Mouse (Mus musculus) stomach, embryonic 14.5 days (tissue): ENCODE data around the gene 6430548M08Rik. TPM values are rescaled to one million over a fixed set of nuclear protein-coding genes. Genes with fewer than 3 reads are reported as not detected.
A peak's percentile ranks its signal among the peaks of the same experiment; 100 is the strongest.

Experiments
- ATAC-seq: fragments of 200-750 bp; cut with Nextera tagmentation; 2 replicates; pipeline ENCODE4 v1.8.0; 2017; ENCODE audit warnings: low read depth, moderate TSS enrichment; ENCODE audit not compliant: insufficient number of reproducible peaks, insufficient read depth, low FRiP score
- H3K27ac ChIP-seq: fragments of 300-500 bp; sonication (generic); 2 replicates; pipeline ENCODE4 v1.5.1; 2014; ENCODE audit warnings: mild to moderate bottlenecking, low read length, moderate library complexity, mixed read lengths
- H3K27me3 ChIP-seq: fragments of 300-500 bp; sonication (generic); 2 replicates; pipeline ENCODE4 v1.6.1; 2014; ENCODE audit warnings: low read length, control low read depth, mixed read lengths; ENCODE audit not compliant: control insufficient read depth, insufficient read depth
- H3K36me3 ChIP-seq: fragments of 300-500 bp; sonication (generic); 2 replicates; pipeline ENCODE4 v1.6.1; 2014; ENCODE audit warnings: mild to moderate bottlenecking, control low read depth, low read length, moderate library complexity, mixed read lengths; ENCODE audit not compliant: control insufficient read depth, insufficient read depth
- H3K4me1 ChIP-seq: fragments of 300-500 bp; sonication (generic); 2 replicates; pipeline ENCODE4 v1.6.1; 2014; ENCODE audit warnings: low read length, control low read depth, mixed read lengths; ENCODE audit not compliant: control insufficient read depth, insufficient read depth
- H3K4me2 ChIP-seq: fragments of 300-500 bp; sonication (generic); replicated peaks from 2 replicates; pipeline ENCODE4 v1.6.1; 2014; ENCODE audit warnings: low read depth, low read length, control low read depth
- H3K4me3 ChIP-seq: fragments of 300-500 bp; sonication (generic); 2 replicates; pipeline ENCODE4 v1.5.1; 2014; ENCODE audit warnings: low read depth, low read length, control low read depth
- H3K9ac ChIP-seq: fragments of 300-500 bp; sonication (generic); replicated peaks from 2 replicates; pipeline ENCODE4 v1.6.1; 2014; ENCODE audit warnings: low read depth, mild to moderate bottlenecking, control low read depth, low read length, moderate library complexity, mixed read lengths
- H3K9me3 ChIP-seq: fragments of 300-500 bp; sonication (generic); 2 replicates; pipeline ENCODE4 v1.6.1; 2016; ENCODE audit warnings: low read depth, low read length, control low read depth; ENCODE audit not compliant: control insufficient read depth
- WGBS: fragments of 180-500 bp; shearing (Covaris S2); extraction: QIAGEN DNeasy Blood & Tissue Kit; methylation state at CpG from one replicate; pipeline ENCODE4 v1.1.7; 2014; 5-methylcytosine and 5-hydroxymethylcytosine counted together
- polyA plus RNA-seq: library from polyadenylated mRNA; unstranded; fragments of >200 nt; fragmentation: Nextera tagmentation; extraction: Ambion mirVana; gene quantifications from 2 replicates; pipeline ENCODE4 v1.2.1, GENCODE M21; 2014

The 6430548M08Rik gene
- polyA plus RNA-seq, 1 experiment from 2014 or later: 6.6 TPM

DNA sequence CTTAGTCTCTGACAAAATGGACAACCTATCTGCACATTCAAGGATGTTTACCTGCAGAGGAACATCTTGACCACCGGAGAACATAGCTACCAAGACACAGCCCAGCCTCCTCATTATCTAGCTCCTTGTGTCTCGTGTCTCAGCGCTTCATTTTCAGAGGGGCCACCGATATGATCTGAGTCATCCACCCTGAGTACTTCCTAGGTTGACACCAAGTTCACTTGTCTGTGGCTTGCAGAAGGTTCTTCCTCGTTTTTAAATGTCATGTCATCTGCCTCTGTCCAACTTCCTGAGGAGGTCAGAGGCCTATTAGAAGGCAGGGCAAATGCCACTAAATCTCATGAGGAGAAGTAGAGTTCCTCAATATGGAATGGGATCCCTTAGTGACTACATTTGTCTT is 1.4 kb upstream of the 6430548M08Rik start:
- Histone ChIP-seq H3K4me3 (no peak overlapping the region), H3K9me3 (no peaks in the 10 kb centered on the region; the same call in 1 of the 2 replicates), H3K9ac (no peak overlapping the region), H3K4me1 (peaks cover 6% of the 10 kb centered on the region; the same call in 1 of the 2 replicates), H3K27ac (no peak overlapping the region), H3K36me3 (no peaks in the 10 kb centered on the region), H3K4me2 (no peak overlapping the region), H3K27me3 (0 out of 2 replicates have a peak, but pooled peaks cover 7% of the 10 kb centered on the region)
- no peak for ATAC-seq
- WGBS: 72% methylated on average over 5 of the region's 5 CpGs

DNA sequence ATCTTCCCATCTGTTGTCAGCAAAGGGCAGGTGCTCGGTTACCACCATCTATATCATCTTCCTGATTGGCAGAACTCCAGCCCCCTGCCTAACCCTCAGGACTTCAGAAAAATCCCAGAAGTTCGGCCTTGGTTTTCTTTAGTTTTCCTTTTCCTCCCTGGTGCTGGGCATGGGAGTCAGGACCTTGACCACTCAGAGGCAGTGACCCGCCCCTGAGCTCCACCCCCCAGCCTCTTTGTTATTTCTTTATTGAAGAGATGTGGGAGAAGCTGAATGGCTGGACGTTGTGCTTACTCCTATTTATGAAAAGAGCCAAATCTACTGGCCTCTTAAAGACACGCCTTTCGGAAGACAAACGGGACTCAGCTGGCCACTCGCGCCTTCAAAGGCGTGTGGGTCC is 646 bp upstream of the 6430548M08Rik start:
- peak overlapping the region; percentile 47 for H3K9ac ChIP-seq
- no peaks in the 10 kb centered on the region for H3K36me3 ChIP-seq
- H3K27me3 ChIP-seq: 0 out of 2 replicates have a peak, but pooled peaks cover 7% of the 10 kb centered on the region
- H3K9me3 ChIP-seq: no peaks in the 10 kb centered on the region; the same call in 1 of the 2 replicates
- 2% methylated on average over 10 of the region's 10 CpGs for WGBS
- ATAC-seq: peak; percentile 19; the same call in 1 of the 2 replicates
- peak overlapping the region; percentile 56 for H3K4me3 ChIP-seq
- peak overlapping the region; percentile 91 for H3K27ac ChIP-seq
- H3K4me1 ChIP-seq: peaks cover 6% of the 10 kb centered on the region; the same call in 1 of the 2 replicates
- H3K4me2 ChIP-seq: peak overlapping the region; percentile 79

DNA sequence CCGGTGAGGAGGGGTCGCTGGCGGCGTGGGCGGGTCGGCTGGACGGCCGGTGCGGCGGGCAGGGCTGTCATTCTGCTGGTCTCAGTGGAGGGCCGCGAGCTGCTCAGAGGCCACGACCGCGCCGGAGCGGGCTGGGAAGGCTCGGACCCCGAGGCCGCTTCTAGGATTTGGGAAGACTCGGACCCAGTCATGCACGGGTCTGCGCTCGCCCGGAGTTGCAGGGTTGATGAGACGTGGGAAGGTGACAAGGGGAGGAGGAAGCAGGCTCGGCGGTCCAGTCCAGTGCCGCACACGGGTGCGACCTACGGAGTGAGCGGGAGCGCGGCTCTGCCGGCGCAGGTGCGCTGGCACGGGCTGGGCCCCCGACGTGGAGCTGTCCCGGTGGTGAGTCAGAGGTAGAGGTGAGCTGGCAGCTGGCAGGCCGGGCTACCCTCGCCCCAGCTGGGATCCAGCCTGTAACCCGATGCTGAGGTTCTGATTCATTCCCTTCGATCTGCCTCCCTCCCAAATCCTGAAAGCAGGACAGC is 426 bp downstream of the 6430548M08Rik start:
- peaks cover 6% of the 10 kb centered on the region; the same call in 1 of the 2 replicates for H3K4me1 ChIP-seq
- H3K36me3 ChIP-seq: no peaks in the 10 kb centered on the region
- WGBS: 2% methylated on average over 46 of the region's 46 CpGs
- H3K9ac ChIP-seq: peak overlapping the region; percentile 22; the same call in 1 of the 2 replicates
- no peak overlapping the region for H3K27ac ChIP-seq
- peak; percentile 19 for ATAC-seq
- H3K4me3 ChIP-seq: peak overlapping the region; percentile 56
- 0 out of 2 replicates have a peak, but pooled peaks cover 7% of the 10 kb centered on the region for H3K27me3 ChIP-seq
- H3K4me2 ChIP-seq: peak overlapping the region; percentile 66
- H3K9me3 ChIP-seq: no peaks in the 10 kb centered on the region; the same call in 1 of the 2 replicates

DNA sequence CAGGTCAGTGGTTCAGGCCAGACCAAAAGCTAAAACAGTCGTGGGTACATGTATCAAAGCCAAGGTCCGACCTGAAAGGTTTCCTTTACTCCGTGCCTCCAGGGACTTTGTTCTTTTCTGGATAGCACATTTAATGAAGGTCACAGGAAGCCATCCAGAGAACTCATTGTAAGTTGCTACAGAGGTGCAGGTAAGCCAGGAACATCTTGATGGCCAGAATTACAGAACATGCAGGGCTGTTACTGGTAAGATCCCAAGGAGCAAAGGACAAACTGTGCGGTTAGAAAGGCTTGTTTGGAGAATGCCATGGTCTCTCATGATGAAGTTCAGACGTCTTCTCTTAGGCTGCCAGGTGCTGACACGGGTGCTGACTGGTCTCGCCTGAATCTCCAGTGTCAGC is 2.6 kb downstream of the 6430548M08Rik start:
- H3K4me1 ChIP-seq: peaks cover 10% of the 10 kb centered on the region; the same call in 1 of the 2 replicates
- no peak overlapping the region for H3K4me3 ChIP-seq
- H3K27ac ChIP-seq: no peak overlapping the region
- no peak for ATAC-seq
- no peaks in the 10 kb centered on the region; the same call in 1 of the 2 replicates for H3K9me3 ChIP-seq
- H3K27me3 ChIP-seq: 0 out of 2 replicates have a peak, but pooled peaks cover 7% of the 10 kb centered on the region
- 77% methylated on average over 7 of the region's 7 CpGs for WGBS
- H3K36me3 ChIP-seq: no peaks in the 10 kb centered on the region
- no peak overlapping the region for H3K9ac ChIP-seq
- no peak overlapping the region for H3K4me2 ChIP-seq

DNA sequence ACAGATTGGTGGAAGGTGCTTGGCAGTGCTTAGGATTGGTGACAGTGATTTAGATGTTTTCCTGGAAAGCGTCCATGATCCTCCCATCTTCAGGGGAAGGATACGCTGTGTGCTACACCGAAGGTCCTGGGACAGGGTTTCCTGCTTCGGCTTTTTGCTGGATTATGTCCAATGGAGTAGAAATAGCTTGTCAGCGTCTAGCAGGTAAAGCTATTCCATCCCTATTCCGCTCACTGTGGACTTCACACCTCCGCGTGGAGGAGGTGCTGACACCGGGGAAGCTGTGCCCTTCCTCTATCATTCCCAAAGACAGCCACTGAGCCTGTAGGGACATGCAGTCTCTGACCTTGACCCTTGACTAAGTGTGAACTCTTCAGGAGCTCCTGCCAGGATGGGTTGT is 4.2 kb downstream of the 6430548M08Rik start:
- Histone ChIP-seq H3K9me3 (no peaks in the 10 kb centered on the region; the same call in 1 of the 2 replicates), H3K27me3 (0 out of 2 replicates have a peak, but pooled peaks cover 7% of the 10 kb centered on the region), H3K4me2 (no peak overlapping the region), H3K4me1 (peaks cover 6% of the 10 kb centered on the region; the same call in 1 of the 2 replicates), H3K27ac (no peak overlapping the region), H3K4me3 (no peak overlapping the region), H3K9ac (no peak overlapping the region), H3K36me3 (no peaks in the 10 kb centered on the region)
- 72% methylated on average over 9 of the region's 9 CpGs for WGBS
- no peak for ATAC-seq

DNA sequence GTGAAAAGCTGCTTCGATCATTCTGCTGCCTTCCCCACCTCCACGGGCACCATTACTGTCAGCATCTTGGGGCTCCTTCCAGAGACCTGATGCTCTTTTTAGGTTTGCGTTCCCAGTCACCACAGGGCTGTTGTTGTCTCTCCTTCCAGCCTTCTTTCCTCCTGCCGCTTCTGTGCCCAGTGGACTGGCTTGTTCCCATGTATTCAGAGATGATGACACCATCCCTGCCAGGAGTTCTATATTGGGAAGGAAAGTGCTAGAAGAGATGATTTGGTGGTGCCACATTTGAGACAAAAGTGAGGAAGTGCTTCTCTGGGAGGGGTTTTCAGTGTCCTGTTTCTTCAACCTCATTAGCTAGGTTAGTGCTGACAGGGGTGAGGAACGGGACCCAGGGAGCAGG is 4.9 kb downstream of the 6430548M08Rik start:
- 88% methylated on average over 5 of the region's 5 CpGs for WGBS
- no peak overlapping the region for H3K4me3 ChIP-seq
- peaks cover 9% of the 10 kb centered on the region; the same call in 1 of the 2 replicates for H3K4me1 ChIP-seq
- H3K36me3 ChIP-seq: no peaks in the 10 kb centered on the region
- no peak for ATAC-seq
- H3K9ac ChIP-seq: no peak overlapping the region
- H3K27me3 ChIP-seq: 0 out of 2 replicates have a peak, but pooled peaks cover 7% of the 10 kb centered on the region
- H3K9me3 ChIP-seq: no peaks in the 10 kb centered on the region; the same call in 1 of the 2 replicates
- H3K27ac ChIP-seq: no peak overlapping the region
- H3K4me2 ChIP-seq: no peak overlapping the region

DNA sequence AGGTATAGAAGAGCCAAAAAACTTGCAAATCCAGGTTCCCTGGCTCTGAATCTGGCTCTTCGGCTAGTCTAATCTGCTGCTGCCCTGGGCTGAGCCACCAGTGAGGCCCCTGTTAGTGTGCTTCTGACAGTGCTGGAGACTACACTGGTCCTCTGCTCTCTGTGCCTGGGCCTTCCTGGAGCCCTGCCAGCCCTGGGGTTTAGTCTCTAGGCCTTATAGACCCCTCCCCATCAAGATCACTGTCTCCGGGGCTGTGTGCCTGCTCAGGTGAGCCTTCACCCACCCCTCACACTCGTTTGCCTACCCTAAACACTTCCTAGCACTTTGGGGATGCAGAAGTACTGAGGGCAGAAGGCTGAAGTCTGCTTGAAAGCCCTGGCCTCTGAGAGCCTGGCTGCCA is 5.5 kb downstream of the 6430548M08Rik start:
- Histone ChIP-seq H3K4me2 (no peak overlapping the region), H3K9ac (no peak overlapping the region), H3K27ac (no peak overlapping the region), H3K27me3 (0 out of 2 replicates have a peak, but pooled peaks cover 6% of the 10 kb centered on the region), H3K4me1 (peaks cover 14% of the 10 kb centered on the region; the same call in 1 of the 2 replicates), H3K36me3 (no peaks in the 10 kb centered on the region), H3K9me3 (no peaks in the 10 kb centered on the region; the same call in 1 of the 2 replicates), H3K4me3 (no peak overlapping the region)
- no peak for ATAC-seq
- 57% methylated on average over 3 of the region's 3 CpGs for WGBS

DNA sequence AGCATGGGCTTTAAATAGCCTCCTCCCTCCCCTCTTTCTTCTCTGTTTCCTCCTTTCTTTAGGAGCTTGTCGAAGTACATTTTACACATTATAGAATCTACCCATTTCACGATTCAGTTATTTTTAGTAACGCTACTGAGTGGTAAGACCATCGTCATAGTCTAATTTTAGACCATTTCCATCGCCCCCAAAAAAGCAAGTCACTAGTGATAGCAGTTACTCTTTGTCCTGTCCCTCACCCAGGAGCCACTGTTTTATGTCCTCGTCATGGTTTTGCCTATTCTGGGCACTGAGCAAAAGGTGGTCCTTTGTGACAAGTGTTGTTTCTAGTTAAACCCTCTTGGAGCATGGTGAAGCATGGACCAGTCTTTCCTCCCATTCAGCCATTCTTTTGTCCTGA is 6.0 kb downstream of the 6430548M08Rik start:
- WGBS: 77% methylated on average over 6 of the region's 6 CpGs
- H3K9me3 ChIP-seq: no peaks in the 10 kb centered on the region; the same call in 1 of the 2 replicates

More for the DNA sequence above, 6.0 kb downstream of the 6430548M08Rik start:
- H3K36me3 ChIP-seq: no peaks in the 10 kb centered on the region
- H3K27ac ChIP-seq: no peak overlapping the region
- peaks cover 18% of the 10 kb centered on the region for H3K4me1 ChIP-seq
- ATAC-seq: no peak
- 0 out of 2 replicates have a peak, but pooled peaks cover 3% of the 10 kb centered on the region for H3K27me3 ChIP-seq
- H3K9ac ChIP-seq: no peak overlapping the region
- no peak overlapping the region for H3K4me2 ChIP-seq
- no peak overlapping the region for H3K4me3 ChIP-seq
